Mouse (Mus musculus): ENCODE results near the gene Pla2g7. TPM values are rescaled to one million over a fixed set of nuclear protein-coding genes. Genes with fewer than 3 reads are reported as not detected.

Gene Pla2g7
- polyA plus RNA-seq (2011; ENCODE audit: insufficient read depth, insufficient read length, low read depth, missing spikeins), result 11.3 and 13.5 TPM in 2 replicates

DNA sequence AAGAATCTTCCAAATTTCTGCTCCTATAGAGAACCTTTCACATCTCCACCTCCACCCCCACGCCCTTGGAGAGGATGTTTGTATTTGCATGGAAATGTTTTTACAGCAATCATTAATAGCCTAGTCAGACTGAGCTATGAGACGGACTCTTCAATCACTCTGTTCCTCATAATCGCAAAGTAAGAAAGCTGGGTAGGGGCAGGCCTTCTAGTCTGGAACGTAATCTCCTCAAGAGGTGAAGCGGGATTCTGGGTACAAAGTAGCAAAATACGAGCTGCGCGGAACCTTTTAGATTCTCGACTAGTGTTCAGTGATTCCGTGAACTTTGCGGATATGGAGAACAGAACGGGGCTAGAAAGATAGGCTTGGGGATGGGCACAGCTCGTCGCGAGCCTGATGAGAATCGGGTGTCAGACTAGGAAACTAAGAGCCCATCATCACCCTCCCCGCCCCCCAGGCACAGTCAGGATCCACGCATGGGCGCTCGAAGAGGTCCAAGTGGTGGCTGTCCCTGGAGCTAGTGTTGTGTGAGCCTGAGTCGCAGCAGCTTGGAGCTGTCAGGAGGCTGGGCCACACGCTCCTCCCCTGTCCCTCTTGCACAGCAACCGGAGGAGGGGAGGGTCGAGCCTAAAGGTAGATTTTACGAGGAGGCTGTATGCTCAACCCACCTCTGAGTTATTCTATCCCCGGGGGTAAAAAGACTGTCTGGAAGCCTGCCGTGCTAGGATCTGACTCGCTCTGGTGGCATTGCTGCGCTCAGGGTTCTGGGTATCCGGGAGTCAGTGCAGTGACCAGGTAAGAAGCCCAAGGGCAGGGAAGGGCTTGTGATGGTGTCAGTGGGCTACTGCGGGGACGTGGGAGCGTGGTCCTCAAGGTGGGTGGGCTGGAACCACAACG lies at the start of gene Pla2g7:
Pla2g7 (plus strand) TSS at position 107 of the 897 bp plus-strand sequence.
- H3K27ac ChIP-seq (ENCODE audit: insufficient read depth, low read length), result no peak within 1 kb of the TSS

DNA sequence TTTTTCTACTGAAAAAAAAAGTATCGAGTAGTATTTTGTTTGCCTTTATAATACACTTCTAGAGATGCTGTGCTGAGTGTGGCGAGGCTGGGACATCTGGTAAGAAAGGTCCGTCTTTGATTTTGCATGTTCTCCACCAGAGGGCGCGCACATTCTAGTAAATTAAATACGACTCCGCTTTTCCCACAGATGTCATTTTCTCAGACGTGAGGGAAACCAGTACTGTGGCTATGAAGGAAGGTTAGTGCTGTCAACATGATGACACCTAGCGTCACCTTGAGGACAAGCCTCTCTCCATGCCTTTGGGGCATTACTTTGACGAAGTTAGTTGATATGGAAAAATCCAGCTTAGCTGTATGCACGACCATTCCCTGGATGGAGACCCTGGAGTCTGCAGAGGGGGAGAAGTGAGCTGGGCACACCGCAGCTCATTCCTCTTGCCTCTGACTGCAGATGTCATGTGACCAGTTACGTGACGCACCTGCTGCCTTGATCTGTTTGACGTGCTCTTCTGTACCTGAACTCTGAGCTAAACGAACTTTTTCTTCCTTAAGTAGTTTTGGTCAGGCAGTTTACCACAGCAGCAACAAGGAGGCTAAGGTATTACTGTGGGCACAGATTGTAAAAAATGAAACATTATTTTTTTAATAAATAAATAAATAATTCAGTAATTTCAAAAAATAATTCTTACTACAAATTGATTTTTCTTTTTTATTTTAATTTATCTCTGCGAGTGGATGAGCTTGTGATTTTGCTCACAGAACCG lies 49.1 kb upstream of the Pla2g7 start:
- TF ChIP-seq POLR2A (IDR thresholded peaks at IDR 0.05; ENCODE audit: insufficient read depth, low read length), result no peak
- TF ChIP-seq CTCF (IDR thresholded peaks at IDR 0.05; ENCODE audit: low read depth, low read length), result peak; percentile 40
- Histone ChIP-seq H3K4me1 (ENCODE audit: control insufficient read depth, insufficient read depth, low read length) (no peaks in the 10 kb centered on the region), H3K27ac (ENCODE audit: insufficient read depth, low read length) (no peak overlapping the region), H3K9me3 (replicated peaks; ENCODE audit: control insufficient read depth, insufficient read depth, low read length, poor library complexity, severe bottlenecking) (no peaks in the 10 kb centered on the region), H3K4me3 (ENCODE audit: low read depth, low read length) (no peak overlapping the region), H3K27me3 (ENCODE audit: control insufficient read depth, insufficient read depth, low read length, poor library complexity, severe bottlenecking) (no peaks in the 10 kb centered on the region; the same call in 1 of the 2 replicates), H3K9ac (ENCODE audit: low read depth, poor library complexity, severe bottlenecking) (no peak overlapping the region), H3K36me3 (ENCODE audit: control insufficient read depth, insufficient read depth, low read length, poor library complexity, severe bottlenecking) (no peaks in the 10 kb centered on the region)

More for the DNA sequence above, at the start of gene Pla2g7:
- no peaks in the 10 kb centered on the region for H3K4me1 ChIP-seq (ENCODE audit: control insufficient read depth, insufficient read depth, low read length)
- H3K36me3 ChIP-seq (ENCODE audit: control insufficient read depth, insufficient read depth, low read length, poor library complexity, severe bottlenecking), result no peaks in the 10 kb centered on the region
- no peaks in the 10 kb centered on the region for H3K9me3 ChIP-seq (replicated peaks; ENCODE audit: control insufficient read depth, insufficient read depth, low read length, poor library complexity, severe bottlenecking)
- H3K9ac ChIP-seq (ENCODE audit: low read depth, poor library complexity, severe bottlenecking), result no peak within 1 kb of the TSS
- peak within 1 kb of the TSS; percentile 55 for H3K4me3 ChIP-seq (ENCODE audit: low read depth, low read length)
- no peak for TF ChIP-seq POLR2A (IDR thresholded peaks at IDR 0.05; ENCODE audit: insufficient read depth, low read length)
- TF ChIP-seq CTCF (IDR thresholded peaks at IDR 0.05; ENCODE audit: low read depth, low read length), result no peak
- no peak for TF ChIP-seq EP300 (IDR thresholded peaks at IDR 0.05; ENCODE audit: insufficient read depth, low read depth, low read length)
- no peaks in the 10 kb centered on the region for H3K27me3 ChIP-seq (ENCODE audit: control insufficient read depth, insufficient read depth, low read length, poor library complexity, severe bottlenecking)

DNA sequence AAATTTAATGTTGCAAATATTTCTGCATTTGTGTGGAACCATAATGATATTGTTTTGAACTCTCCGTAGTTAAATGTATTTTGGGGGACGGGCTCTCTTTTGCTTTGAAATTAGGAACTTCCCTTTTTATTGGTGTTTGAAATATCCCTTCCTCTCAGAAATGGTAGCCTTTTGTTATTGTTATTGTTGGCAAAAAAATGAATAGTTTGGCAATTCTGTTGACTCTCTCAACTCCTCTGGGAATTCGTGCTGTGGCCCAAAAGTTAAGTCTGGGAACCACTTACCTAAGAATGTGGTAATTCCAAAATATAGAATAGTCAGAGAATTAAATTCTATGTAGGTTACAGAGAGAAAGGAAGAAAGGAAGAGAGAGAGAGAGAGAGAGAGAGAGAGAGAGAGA lies 47.7 kb upstream of the Pla2g7 start:
- Histone ChIP-seq H3K27ac (ENCODE audit: insufficient read depth, low read length) (no peak overlapping the region), H3K4me1 (ENCODE audit: control insufficient read depth, insufficient read depth, low read length) (no peaks in the 10 kb centered on the region), H3K9me3 (replicated peaks; ENCODE audit: control insufficient read depth, insufficient read depth, low read length, poor library complexity, severe bottlenecking) (no peaks in the 10 kb centered on the region), H3K27me3 (ENCODE audit: control insufficient read depth, insufficient read depth, low read length, poor library complexity, severe bottlenecking) (no peaks in the 10 kb centered on the region; the same call in 1 of the 2 replicates), H3K36me3 (ENCODE audit: control insufficient read depth, insufficient read depth, low read length, poor library complexity, severe bottlenecking) (no peaks in the 10 kb centered on the region), H3K4me3 (ENCODE audit: low read depth, low read length) (no peak overlapping the region), H3K9ac (ENCODE audit: low read depth, poor library complexity, severe bottlenecking) (no peak overlapping the region)
- TF ChIP-seq EP300 (IDR thresholded peaks at IDR 0.05; ENCODE audit: insufficient read depth, low read depth, low read length), result no peak

DNA sequence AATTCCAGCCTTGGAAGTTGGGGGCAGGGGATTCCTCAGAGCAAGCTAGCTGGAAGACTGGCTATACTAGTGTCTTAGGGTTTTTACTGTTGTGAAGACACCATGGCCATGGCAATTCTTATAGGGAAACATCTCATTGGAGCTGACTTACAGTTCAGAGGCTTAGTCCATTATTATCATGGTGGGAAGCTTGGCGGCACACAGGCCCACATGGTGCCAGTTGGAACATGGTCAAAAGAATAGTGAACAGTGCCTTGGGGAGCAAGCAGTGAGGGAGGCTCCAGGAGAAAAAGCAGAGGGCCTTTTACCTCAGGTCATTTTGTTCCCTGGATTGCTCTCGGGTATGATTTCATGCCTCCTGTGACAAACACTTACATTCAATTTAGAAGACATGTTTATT lies 37.4 kb upstream of the Pla2g7 start:
- Histone ChIP-seq H3K36me3 (ENCODE audit: control insufficient read depth, insufficient read depth, low read length, poor library complexity, severe bottlenecking) (no peaks in the 10 kb centered on the region), H3K27me3 (ENCODE audit: control insufficient read depth, insufficient read depth, low read length, poor library complexity, severe bottlenecking) (no peaks in the 10 kb centered on the region), H3K27ac (ENCODE audit: insufficient read depth, low read length) (no peak overlapping the region), H3K9ac (ENCODE audit: low read depth, poor library complexity, severe bottlenecking) (no peak overlapping the region), H3K9me3 (replicated peaks; ENCODE audit: control insufficient read depth, insufficient read depth, low read length, poor library complexity, severe bottlenecking) (no peaks in the 10 kb centered on the region; the same call in 1 of the 2 replicates), H3K4me1 (ENCODE audit: control insufficient read depth, insufficient read depth, low read length) (no peaks in the 10 kb centered on the region), H3K4me3 (ENCODE audit: low read depth, low read length) (no peak overlapping the region)
- TF ChIP-seq EP300 (IDR thresholded peaks at IDR 0.05; ENCODE audit: insufficient read depth, low read depth, low read length) (no peak), POLR2A (IDR thresholded peaks at IDR 0.05; ENCODE audit: insufficient read depth, low read length) (no peak), CTCF (IDR thresholded peaks at IDR 0.05; ENCODE audit: low read depth, low read length) (no peak)

DNA sequence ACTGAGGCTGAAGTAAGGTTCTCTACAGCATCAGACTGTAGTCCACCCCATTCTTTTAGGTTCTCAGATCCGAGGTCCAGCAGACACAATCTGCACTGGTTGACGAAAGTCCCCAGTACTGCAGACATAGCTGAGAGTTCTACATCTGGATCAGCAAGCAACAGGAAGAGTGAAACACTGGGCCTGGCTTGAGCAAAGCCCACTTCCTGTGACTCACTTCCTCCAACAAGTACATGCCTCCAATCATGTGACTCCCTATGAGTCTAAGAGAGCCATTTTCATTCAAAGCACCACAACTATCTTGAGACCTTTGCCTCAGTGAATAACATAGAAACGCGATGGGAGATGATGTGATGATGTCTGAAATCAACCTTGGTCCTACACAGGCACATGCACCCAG lies 36.7 kb upstream of the Pla2g7 start:
- no peaks in the 10 kb centered on the region for H3K4me1 ChIP-seq (ENCODE audit: control insufficient read depth, insufficient read depth, low read length)
- H3K4me3 ChIP-seq (ENCODE audit: low read depth, low read length), result no peak overlapping the region
- H3K27me3 ChIP-seq (ENCODE audit: control insufficient read depth, insufficient read depth, low read length, poor library complexity, severe bottlenecking), result no peaks in the 10 kb centered on the region
- H3K27ac ChIP-seq (ENCODE audit: insufficient read depth, low read length), result no peak overlapping the region
- no peaks in the 10 kb centered on the region for H3K36me3 ChIP-seq (ENCODE audit: control insufficient read depth, insufficient read depth, low read length, poor library complexity, severe bottlenecking)
- no peaks in the 10 kb centered on the region; the same call in 1 of the 2 replicates for H3K9me3 ChIP-seq (replicated peaks; ENCODE audit: control insufficient read depth, insufficient read depth, low read length, poor library complexity, severe bottlenecking)
- TF ChIP-seq CTCF (IDR thresholded peaks at IDR 0.05; ENCODE audit: low read depth, low read length), result no peak
- TF ChIP-seq POLR2A (IDR thresholded peaks at IDR 0.05; ENCODE audit: insufficient read depth, low read length), result no peak
- no peak for TF ChIP-seq EP300 (IDR thresholded peaks at IDR 0.05; ENCODE audit: insufficient read depth, low read depth, low read length)
- H3K9ac ChIP-seq (ENCODE audit: low read depth, poor library complexity, severe bottlenecking), result no peak overlapping the region
